Mouse (Mus musculus) skeletal muscle tissue, adult 2 months (tissue): Measurements from ENCODE around the gene Defb47.

Experiments used
- DNase-seq: peaks from one replicate; pipeline ENCODE4 v3.0.0-alpha.2; 2012; ENCODE audit warnings: low read depth, low spot score

Gene Defb47

DNA sequence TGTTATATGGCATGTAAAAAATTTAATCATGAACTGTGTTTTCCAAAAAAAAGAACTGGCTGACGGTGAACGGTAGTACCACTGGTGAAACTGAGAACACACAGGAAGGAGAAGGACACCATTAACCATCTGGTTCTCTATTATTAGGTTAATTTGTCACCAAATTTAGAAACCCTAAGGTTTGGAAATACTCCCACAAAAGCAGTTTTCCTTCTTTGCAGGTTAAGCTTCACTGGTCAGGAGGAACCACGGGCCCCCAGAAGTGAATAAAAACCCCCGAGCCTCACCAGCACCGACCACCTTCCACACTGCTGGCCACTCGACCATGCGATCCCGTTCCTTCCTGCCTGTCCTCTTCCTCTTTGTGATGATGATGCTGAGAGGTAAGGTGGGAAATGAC is at the start of gene Defb47:
TSS of gene Defb47 (plus strand) at position 301 of the 400 bp plus-strand sequence.
- DNase-seq = no peak

DNA sequence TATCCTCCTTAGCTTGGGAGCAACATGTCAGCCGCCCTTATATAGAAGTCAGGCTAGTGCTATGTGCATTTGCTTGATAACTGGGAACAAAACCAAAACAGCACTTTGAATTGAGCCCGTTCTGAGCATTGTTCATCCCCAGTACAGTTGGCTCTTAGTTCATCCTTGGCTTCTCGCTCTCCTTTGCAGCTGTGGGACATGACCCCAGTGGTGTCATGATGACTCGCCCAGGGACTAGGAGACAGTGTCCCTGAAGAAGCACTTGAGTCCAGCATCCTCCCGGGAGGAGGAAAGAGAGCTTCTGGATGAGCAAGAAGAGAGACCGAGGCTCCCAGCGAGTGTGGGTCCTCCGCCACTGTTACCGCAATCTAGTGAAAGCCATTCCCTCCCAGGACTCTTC is 41.8 kb upstream of the Defb47 start:
- no peak for DNase-seq

DNA sequence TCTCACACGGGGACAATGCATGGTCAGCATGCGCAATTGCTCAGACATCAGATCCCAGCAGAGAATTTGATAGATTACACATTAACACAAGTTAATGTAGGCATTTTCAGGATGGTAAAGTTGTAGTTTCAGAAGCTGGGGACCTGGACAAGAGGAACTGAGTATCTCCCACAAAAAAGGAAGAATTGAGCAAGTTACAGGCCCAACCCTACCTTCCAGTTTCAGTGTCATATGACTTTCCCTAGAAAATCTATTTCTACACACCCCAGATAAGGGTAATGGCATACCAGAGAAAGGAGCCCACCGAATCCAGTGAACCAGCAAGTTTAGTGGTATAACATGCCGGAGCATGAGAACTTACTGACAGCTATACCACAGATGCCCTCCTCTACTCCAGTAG is 34.2 kb upstream of the Defb47 start:
- DNase-seq = no peak

DNA sequence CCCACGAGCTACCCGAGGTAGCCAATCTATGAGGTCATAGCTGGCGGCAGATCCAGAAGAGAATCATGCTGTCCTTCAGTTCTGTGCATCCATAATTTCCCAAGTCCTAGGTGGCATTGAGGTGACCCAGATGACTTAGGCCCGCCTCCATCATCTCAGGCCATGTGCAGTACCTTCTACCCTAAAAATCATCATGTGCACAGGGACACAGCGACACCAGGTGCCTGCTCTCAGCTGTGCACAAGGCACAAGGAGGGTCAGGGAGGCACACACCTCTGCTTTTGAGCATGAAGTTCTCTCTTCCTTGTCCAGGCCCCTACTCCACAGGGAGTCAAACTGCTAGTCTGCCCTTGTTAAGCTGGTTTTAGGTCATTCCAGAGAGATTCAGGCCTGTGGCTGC is 32.5 kb upstream of the Defb47 start:
- DNase-seq = no peak

DNA sequence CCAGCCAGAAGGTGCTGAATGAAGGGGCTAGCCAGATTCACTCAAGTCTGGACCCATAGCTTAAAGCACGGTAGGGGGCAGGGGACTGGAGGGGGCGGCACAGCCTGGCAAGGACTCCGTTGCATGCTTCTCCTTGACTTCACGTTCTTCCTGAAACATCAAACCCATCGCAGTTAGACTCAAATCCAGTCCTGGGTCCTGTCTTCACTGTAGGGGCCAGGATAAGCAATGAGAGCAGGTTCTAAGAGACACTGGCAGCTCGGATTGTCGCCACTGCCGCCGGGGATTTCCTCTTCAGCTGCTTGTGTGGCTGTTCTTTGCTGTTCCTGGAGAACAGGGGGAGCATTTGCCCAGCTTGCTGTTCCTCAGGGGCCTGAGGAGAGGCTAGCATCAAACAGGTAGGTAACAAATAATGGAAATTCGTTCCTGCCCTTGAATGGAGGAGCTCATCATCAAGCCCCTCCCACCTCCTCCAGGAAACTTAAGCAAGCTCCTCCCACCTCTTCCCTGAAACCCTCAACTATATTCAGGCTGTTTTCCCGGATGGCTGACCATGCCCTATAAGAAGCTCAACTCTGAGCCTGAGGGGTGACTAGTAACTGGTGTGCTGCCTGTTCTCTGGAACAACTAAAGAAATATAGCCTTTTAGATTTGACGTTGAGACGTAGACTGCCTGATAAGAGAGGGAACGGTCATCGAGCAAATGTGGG is 31.9 kb upstream of the Defb47 start:
- DNase-seq = no peak

DNA sequence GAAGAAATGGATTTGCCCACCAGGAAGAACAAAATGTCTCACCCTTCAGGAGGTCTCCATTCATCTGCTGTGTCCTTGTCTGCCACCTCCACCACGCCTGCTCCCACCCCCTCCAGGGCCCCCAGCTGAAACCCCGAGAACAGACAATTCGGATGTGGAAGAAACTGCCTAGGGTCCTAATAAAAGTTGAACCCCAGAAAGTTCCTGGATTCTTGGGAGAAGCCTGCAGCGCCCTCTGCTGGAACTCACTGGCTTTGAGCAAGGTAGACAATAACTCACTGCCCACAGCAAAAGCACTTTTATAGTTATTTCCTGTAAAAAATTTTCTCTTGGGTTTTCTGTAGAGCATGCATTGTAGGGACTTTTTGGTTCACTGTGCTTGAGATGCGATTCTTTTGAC is 22.8 kb upstream of the Defb47 start:
- peak; percentile 16 for DNase-seq

DNA sequence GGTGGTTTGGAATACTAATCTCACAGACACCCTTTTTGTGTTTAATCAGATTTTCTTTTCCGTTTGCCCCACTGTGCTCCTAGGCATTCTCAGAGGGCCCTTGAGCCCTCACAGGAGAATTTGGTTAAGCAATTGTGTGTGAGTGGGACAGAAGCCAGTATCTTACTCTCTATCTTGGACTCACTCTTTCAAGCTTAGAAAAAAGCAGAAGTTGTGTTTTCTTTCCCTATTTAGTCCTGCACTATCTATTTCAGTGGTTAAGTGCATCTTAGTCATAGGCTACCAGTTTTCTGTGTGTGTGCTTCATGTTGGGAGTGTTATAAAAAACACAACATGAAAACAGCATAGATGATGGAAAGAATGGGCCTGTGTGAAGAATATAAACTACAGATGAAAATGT is 18.1 kb upstream of the Defb47 start:
- DNase-seq = no peak

DNA sequence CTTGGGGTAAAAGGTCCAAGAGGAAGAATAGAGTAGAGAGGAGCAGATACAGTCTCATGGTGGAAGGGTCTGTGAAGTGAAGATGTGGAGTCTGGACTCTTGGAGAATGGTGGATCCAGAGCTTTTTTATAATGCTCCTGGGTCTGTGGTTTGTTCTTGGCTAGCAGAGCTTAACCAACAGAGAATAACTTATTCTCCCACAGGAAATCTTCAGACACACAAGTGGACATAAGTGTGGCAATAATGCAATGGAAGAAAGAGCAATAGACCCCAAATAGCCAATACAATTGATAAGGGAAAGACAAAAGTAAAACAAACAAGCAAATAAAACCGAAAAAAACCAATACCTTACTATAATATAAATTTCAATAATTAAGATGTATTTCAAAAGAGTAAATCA is 13.5 kb upstream of the Defb47 start, which contains the start of gene Defb48:
TSS of gene Defb48 (minus strand) at position 101 of the 400 bp plus-strand sequence.
- DNase-seq = no peak

DNA sequence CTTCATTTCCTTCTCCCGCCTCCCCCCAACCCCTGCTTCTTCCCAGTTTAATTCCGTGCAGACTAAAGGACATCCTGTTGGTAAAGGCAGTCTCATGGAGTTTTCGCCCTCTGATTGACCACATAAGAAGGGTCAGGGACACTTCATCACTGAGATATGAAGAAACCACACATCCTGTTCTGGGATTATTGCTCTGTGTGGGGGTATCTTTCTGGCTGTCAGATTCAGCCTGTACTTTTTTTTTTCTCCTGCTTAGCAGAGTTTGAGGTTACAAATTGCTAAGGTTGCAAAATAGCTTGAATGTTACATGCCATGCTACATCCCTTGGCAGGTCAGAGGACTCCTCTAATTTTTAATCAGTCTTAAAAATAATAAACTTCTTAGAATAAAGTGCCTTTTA is 6.6 kb upstream of the Defb47 start:
- DNase-seq = no peak

DNA sequence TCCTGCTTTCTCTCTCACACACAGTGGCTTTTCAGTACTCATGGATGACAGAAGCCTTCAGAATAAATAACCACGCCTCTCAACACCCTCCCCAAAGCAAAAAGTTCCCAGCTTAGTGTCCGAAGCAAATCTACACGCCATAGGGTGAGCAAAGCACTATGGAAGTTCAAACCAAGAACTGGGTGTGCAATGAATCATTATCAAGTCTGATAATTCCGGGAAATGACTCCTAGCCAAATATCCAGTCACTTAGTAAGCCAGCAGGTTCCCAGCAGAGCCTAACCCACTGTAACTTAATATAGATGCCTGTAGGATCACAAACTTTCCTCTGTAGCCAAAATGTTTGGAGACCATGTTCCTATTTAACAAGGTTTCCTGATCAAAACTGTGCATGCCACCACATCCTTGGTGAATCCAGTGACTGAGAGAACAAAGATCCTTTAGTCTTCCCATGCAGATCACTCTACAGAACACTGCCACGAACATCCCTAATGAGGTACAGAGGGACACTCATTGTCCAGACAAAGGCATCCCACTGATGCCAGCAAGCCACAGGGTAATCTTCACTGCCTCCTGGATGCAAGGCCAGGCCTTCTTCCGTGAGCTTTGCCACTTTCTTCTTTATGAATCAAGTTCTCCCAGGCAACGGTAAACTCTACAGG is 5.9 kb upstream of the Defb47 start:
- DNase-seq = no peak

DNA sequence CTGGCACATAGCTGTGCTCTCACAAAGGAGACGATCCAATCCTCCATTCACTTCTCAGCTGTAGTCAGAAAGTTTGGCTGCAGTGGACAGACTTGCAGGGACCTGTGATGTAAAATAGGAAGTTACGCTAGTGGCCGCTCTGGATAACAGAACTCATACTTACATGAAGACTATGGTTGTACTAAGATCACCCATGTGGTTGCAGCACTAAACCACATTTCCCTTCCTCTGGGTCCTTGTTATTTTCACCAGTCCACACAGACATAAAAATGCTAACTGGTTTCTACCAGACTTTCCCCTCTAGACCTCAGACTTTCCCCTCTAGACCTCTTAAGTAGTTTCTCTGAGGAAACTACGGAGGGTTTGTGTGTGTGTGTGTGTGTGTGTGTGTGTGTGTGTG is 1.1 kb downstream of the Defb47 start:
- no peak for DNase-seq

DNA sequence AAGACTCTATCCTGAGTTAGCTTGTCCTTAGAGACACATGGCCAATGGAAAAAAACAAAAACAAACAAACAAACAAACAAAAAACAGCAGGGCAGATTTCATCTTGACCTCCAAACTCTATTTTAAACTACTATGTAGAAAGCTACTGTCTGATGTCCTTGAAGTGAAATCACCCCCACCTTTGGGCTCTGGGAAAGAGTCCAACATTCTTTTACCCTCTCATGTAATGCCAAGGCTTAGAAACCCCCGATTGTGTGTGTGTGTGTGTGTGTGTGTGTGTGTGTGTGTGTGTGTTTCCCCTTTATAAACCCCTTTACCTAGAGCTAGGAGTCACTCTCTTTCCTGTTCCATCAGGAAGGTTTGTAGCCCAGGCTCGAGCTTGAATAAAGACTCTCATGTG is 4.7 kb downstream of the Defb47 start:
- no peak for DNase-seq

DNA sequence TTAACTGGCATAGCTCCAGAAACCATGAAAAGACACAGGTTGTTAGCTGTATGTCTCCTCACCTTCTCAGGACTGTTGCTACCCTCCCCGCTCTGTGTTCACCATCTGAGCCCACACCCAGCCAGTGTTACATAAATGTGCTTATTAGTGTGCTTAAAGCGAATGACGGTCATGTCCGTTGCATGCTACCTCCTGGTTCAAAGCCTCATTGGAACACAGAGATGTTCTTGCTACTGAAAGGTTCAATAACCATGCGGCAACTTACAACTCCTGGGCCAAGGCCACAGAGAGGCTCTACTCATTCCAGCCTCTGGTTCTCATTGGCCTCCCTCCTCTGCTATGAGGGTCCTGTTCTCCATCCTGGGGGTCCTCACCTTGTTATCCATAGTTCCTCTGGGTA is 13.6 kb downstream of the Defb47 start, which contains the start of gene Defb43:
TSS of gene Defb43 (plus strand) at position 301 of the 400 bp plus-strand sequence.
- DNase-seq = no peak

DNA sequence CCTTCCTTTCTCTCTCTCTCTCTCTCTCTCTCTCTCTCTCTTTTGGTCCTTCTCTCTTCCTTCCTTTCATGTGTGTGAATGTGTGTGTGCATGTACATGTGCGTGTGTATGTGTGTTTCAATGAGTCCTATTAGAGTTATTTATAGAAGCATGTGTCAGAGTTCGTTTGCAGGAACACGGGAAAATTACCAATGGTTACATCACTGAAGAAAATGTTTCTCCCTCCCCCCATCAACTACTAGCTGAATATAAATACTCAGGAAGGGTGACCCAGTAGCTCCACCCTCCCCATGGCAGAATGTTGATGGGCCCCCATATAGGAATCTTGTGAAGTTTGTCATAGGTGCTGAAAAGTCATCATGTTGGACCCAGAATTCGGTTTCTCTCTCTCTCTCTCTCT is 15.2 kb downstream of the Defb47 start:
- no peak for DNase-seq

DNA sequence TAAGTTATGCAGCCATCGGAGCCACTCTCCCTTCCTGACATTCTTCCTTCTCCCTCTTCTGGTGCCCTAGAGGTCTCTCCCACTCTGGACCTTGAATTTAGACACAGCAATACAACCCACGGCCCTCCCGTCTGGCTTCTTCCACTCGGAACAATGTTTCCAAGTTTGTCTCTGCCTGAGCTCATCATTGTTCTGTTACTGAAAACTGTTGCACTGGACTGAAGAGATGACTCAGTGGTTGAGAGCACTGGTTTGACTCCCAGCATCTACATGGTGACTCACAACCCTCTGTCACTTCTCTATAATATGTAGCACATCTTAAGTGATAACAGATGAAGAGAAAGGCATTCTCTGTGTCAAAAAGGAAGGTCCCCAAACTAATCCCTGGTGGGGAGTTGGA is 16.8 kb downstream of the Defb47 start:
- no peak for DNase-seq

DNA sequence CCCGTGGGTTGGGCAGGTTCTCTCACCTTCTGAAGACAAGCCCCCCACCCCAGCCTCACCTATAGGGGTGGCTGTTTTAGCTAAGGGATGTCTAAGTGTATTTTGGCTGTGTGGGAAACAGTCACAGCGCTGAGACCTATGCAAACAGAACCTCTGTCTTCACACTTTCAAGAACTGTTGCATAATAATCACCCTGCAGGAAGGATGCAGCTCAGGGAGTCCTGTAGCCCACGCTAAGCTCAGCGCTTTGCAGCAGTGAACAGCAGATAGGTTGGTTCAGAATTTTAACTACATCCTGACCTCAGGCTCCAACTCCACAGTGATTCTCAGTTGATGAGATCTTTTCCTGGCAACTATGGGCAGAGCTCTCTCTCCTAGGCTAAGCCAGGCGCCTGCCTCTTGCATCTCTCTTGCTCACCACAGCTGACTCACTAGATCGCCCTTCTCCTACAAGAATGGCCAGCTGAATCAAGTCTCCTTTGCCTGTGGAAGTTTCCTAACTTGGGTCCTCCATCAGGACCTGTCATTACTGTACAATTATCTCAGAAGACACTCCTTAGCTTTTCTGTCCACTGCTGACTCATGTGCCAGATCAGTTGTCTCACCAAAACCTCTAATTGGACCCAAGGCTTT is 22.8 kb downstream of the Defb47 start:
- DNase-seq = no peak

DNA sequence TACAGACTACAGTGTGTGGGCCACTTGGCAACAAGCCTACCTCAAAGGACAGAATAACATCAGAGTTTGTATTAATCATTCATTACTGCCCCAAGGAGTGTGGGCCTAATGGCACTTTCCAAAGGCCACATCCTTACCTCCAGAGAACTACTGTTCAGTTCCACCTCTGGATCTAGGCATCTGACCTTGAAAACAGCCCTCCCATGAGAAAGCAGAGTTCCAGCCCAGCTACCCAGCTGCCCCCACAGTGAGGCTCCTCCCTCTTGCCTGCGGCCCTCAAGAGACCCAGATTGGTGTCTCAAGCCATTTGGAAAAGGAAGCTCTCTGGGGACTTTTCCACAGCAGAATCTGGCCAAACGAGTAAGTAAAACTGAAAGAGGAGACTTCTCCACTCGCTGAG is 48.8 kb downstream of the Defb47 start, which contains the start of gene Defb42:
TSS of gene Defb42 (plus strand) at position 301 of the 400 bp plus-strand sequence.
- no peak for DNase-seq

DNA sequence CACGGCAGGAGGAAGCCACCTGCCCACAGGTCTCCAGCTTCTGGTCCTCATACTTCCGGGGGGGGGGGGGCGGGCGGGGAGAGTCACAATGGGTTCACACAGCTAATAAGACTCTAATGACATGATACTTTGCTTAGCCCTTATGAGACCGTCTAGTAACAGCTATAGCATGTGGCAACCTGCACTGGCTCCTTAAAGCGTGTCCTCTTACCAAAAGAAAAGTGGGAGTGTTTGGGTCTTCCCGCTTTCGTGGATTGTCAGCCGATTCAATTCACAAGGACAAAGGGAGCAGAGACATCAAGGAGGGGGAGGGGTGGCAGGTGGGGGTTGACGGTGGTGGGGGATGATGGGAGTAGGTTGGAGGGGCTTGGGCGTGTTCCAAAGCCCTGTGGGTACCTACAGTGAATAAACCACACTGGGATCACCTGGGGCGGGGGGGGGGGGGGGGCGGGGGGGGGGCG is 52.1 kb downstream of the Defb47 start, which contains the start of gene Defb30:
TSS of gene Defb30 (minus strand) at position 51 of the 461 bp plus-strand sequence.
- DNase-seq = no peak
